Mouse (Mus musculus) liver, embryonic 14.5 days (tissue): ENCODE measurements around the gene Mgll. TPM values are rescaled to one million over a fixed set of nuclear protein-coding genes. Genes with fewer than 3 reads are reported as not detected.

Experiments used
- ATAC-seq: fragments of 200-750 bp; cut with Nextera tagmentation; 2 replicates; pipeline ENCODE4 v1.8.0; 2017; ENCODE audit warnings: moderate number of reproducible peaks, mild to moderate bottlenecking, moderate library complexity; ENCODE audit not compliant: insufficient read depth
- DNase-seq, 3 experiments: peaks; one replicate each; pipeline ENCODE4 v3.0.0-alpha.2; 2012 to 2013; ENCODE audit warnings: low read depth in 3 of 3, low spot score in 3 of 3
- H3K27ac ChIP-seq: fragments of 300-500 bp; sonication (generic); 2 replicates; pipeline ENCODE4 v1.5.1; 2014; ENCODE audit warnings: moderate library complexity, mild to moderate bottlenecking, control low read depth, inconsistent platforms
- H3K27me3 ChIP-seq: fragments of 300-500 bp; sonication (generic); 2 replicates; pipeline ENCODE4 v1.6.1; 2014; ENCODE audit warnings: mild to moderate bottlenecking, low read length, moderate library complexity; ENCODE audit not compliant: control insufficient read depth, insufficient read depth
- H3K36me3 ChIP-seq: fragments of 300-500 bp; sonication (generic); replicated peaks from 2 replicates; pipeline ENCODE4 v1.6.1; 2014; ENCODE audit warnings: low read depth; ENCODE audit not compliant: control insufficient read depth, insufficient read depth
- H3K4me1 ChIP-seq, 2 experiments: fragments of 200-500 bp in 1 of 2; fragments of 300-500 bp in 1 of 2; sonication (generic) in 1 of 2; replicated peaks; 2 replicates each; pipeline ENCODE4 v1.6.1; 2012 to 2014; ENCODE audit warnings: antibody characterized with exemption in 1 of 2, inconsistent platforms in 1 of 2, low read length in 1 of 2; ENCODE audit not compliant: control insufficient read depth in 2 of 2, insufficient read depth in 2 of 2
- H3K4me2 ChIP-seq: fragments of 300-500 bp; sonication (generic); 2 replicates; pipeline ENCODE4 v1.6.1; 2014; ENCODE audit warnings: low read depth, mild to moderate bottlenecking, control low read depth, moderate library complexity
- H3K4me3 ChIP-seq, 2 experiments: fragments of 200-500 bp in 1 of 2; fragments of 300-500 bp in 1 of 2; sonication (generic) in 1 of 2; 2 replicates each; pipeline ENCODE4 v1.5.1; 2012 to 2014; ENCODE audit warnings: low read depth in 2 of 2, low read length in 2 of 2, mild to moderate bottlenecking in 2 of 2, control low read depth in 1 of 2, inconsistent platforms in 1 of 2, moderate library complexity in 1 of 2; ENCODE audit not compliant: insufficient read depth in 1 of 2
- H3K9ac ChIP-seq: fragments of 300-500 bp; sonication (generic); replicated peaks from 2 replicates; pipeline ENCODE4 v1.6.1; 2014; ENCODE audit warnings: mild to moderate bottlenecking, control low read depth, moderate library complexity
- H3K9me3 ChIP-seq: fragments of 300-500 bp; sonication (generic); 2 replicates; pipeline ENCODE4 v1.6.1; 2016; ENCODE audit warnings: low read length, mixed read lengths; ENCODE audit not compliant: control insufficient read depth
- CTCF ChIP-seq: IDR thresholded peaks from 2 replicates; pipeline ENCODE4 v1.5.1; 2016; ENCODE audit warnings: antibody characterized with exemption, low read depth, control low read depth
- EP300 ChIP-seq: IDR thresholded peaks from 2 replicates; pipeline ENCODE4 v1.6.1; 2016; ENCODE audit warnings: antibody characterized with exemption, low read depth
- WGBS: fragments of 180-500 bp; shearing (Covaris S2); extraction: QIAGEN DNeasy Blood & Tissue Kit; methylation state at CpG from one replicate; pipeline ENCODE4 v1.1.7; 2014; ENCODE audit not compliant: insufficient replicate concordance; 5-methylcytosine and 5-hydroxymethylcytosine counted together
- polyA plus RNA-seq, 2 experiments: library from polyadenylated mRNA; depleted of rRNA in 1 of 2; stranded (reverse) in 1 of 2; unstranded in 1 of 2; fragments of >200 nt; fragmentation: Nextera tagmentation in 1 of 2; extraction: Ambion mirVana in 1 of 2; gene quantifications; 2 replicates each; pipeline versions ENCODE4 v1.2.1 to v1.2.3; 2012 to 2014

Gene Mgll
- polyA plus RNA-seq, 2 experiments: 17.0 to 68.0 TPM

GRCm38 (mm10) chr6:88728515-88728914 lies 4.3 kb downstream of the Mgll start:
- H3K9me3 ChIP-seq: no peaks in the 10 kb centered on the region
- peak overlapping the region; percentile 95 for H3K27ac ChIP-seq
- no peak for ATAC-seq
- no peak overlapping the region for H3K9ac ChIP-seq
- H3K27me3 ChIP-seq: no peaks in the 10 kb centered on the region
- H3K4me2 ChIP-seq: 0 out of 2 replicates have a peak overlapping the region, but pooled peaks have one; percentile 14
- H3K4me1 ChIP-seq: peaks cover 57 to 73% of the 10 kb centered on the region in 2 experiments
- no peak for DNase-seq
- H3K36me3 ChIP-seq: peaks cover 36% of the 10 kb centered on the region
- TF ChIP-seq CTCF: no peak
- no peak for TF ChIP-seq EP300
- 82% methylated on average over 5 of the region's 5 CpGs for WGBS
- H3K4me3 ChIP-seq: no peak overlapping the region

- Histone ChIP-seq H3K4me3 (peak overlapping the region; percentile 29 to 30), H3K27ac (peak overlapping the region; percentile 95), H3K27me3 (no peaks in the 10 kb centered on the region), H3K9ac (peak overlapping the region; percentile 68), H3K4me2 (peak overlapping the region; percentile 72), H3K9me3 (no peaks in the 10 kb centered on the region), H3K4me1 (peaks cover 64 to 77% of the 10 kb centered on the region in 2 experiments), H3K36me3 (peaks cover 42% of the 10 kb centered on the region)
- peak; percentile 99 for ATAC-seq
- DNase-seq: peak; percentile 77 to 81 (median 79)
- peak; percentile 63 for TF ChIP-seq EP300
- peak; percentile 44; the same call in 1 of the 2 replicates for TF ChIP-seq CTCF
- WGBS: 11% methylated on average over 11 of the region's 11 CpGs
Measured at GRCm38 (mm10) chr6:88731211-88731751, 7.1 kb downstream of the Mgll start.

GRCm38 (mm10) chr6:88731991-88732390 lies 7.8 kb downstream of the Mgll start:
- peak overlapping the region; percentile 68 for H3K9ac ChIP-seq
- no peaks in the 10 kb centered on the region for H3K27me3 ChIP-seq
- peak overlapping the region in 1 of 2 experiments; percentile 30; a peak in 2 of 4 replicates for H3K4me3 ChIP-seq
- ATAC-seq (no peak), DNase-seq (no peak)
- peak overlapping the region; percentile 72 for H3K4me2 ChIP-seq
- no peaks in the 10 kb centered on the region for H3K9me3 ChIP-seq
- peak overlapping the region; percentile 95 for H3K27ac ChIP-seq
- TF ChIP-seq EP300: no peak
- no peak for TF ChIP-seq CTCF
- peaks cover 71 to 76% of the 10 kb centered on the region in 2 experiments for H3K4me1 ChIP-seq
- peaks cover 38% of the 10 kb centered on the region for H3K36me3 ChIP-seq
- WGBS: 60% methylated on average over 3 of the region's 3 CpGs

GRCm38 (mm10) chr6:88732643-88733613 lies 8.7 kb downstream of the Mgll start:
- peak overlapping the region; percentile 72 for H3K4me2 ChIP-seq

GRCm38 (mm10) chr6:88736337-88736736 lies 12.1 kb downstream of the Mgll start:
- peak overlapping the region; percentile 23 for H3K4me2 ChIP-seq
- no peak for ATAC-seq
- H3K9me3 ChIP-seq: no peaks in the 10 kb centered on the region
- no peaks in the 10 kb centered on the region for H3K27me3 ChIP-seq
- H3K4me1 ChIP-seq: peaks cover 62 to 71% of the 10 kb centered on the region in 2 experiments
- no peak for DNase-seq
- peak overlapping the region; percentile 15 for H3K27ac ChIP-seq
- no peak overlapping the region for H3K4me3 ChIP-seq
- peaks cover 37% of the 10 kb centered on the region for H3K36me3 ChIP-seq
- 0 out of 2 replicates have a peak overlapping the region, but pooled peaks have one; percentile 24 for H3K9ac ChIP-seq
- 79% methylated on average over 8 of the region's 8 CpGs for WGBS
- TF ChIP-seq CTCF (no peak), EP300 (no peak)

More at GRCm38 (mm10) chr6:88732643-88733613, 8.7 kb downstream of the Mgll start:
- DNase-seq: no peak
- Histone ChIP-seq H3K27me3 (no peaks in the 10 kb centered on the region), H3K4me3 (no peak overlapping the region), H3K9ac (peak overlapping the region; percentile 68), H3K27ac (peak overlapping the region; percentile 95), H3K4me1 (peaks cover 72 to 78% of the 10 kb centered on the region in 2 experiments), H3K36me3 (peaks cover 37% of the 10 kb centered on the region), H3K9me3 (no peaks in the 10 kb centered on the region)
- WGBS: 80% methylated on average over 17 of the region's 17 CpGs
- TF ChIP-seq EP300: no peak
- TF ChIP-seq CTCF: no peak
- ATAC-seq: no peak
